Mouse (Mus musculus): ENCODE data around the gene Pip5kl1. TPM values are rescaled to one million over a fixed set of nuclear protein-coding genes. Genes with fewer than 3 reads are reported as not detected.

Pip5kl1 gene
- polyA plus RNA-seq, 1 experiment: 0.36 TPM

DNA sequence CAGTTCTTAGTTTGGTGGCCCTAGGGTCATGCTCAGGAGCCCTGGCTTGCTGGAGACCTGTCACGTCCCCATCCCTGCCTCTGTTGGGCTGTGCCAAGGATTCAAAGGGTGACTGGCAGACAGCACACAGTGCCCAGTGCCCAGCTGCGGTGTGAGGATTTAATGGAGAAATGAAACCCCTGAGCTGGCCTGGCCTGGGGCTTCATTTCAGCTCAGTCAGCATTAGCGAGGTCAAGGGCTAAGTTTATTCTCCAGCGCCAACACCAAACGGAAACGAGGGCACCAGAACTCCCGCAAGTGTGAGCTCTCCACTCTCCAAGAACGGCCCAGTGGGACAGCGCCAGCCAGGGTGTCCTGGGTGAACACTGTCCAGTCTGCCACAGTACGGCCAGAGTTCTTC lies 15.6 kb downstream of the Pip5kl1 start:
- no peak for TF ChIP-seq GATA1 (IDR thresholded peaks at IDR 0.05; ENCODE audit: low read length)

DNA sequence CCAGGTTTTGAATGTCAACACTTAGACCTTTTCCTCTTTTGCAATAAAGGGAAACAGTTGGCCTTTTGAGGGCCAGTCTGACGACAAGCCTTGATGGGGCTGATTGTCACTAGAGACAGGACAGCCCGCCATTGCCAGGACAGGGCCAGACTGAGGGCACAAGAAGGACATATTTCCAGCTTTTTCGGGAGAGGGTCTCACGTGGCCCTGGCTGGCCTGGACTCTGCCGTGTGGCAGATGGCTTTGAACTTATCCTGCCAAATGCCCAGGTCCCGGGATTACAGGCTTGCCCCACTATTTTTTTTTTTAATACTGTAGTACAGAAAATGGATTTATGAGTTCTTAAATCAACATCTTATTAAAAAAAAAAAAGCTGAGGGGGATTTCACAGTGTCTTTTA lies 16.7 kb downstream of the Pip5kl1 start:
- no peak for TF ChIP-seq GATA1 (IDR thresholded peaks at IDR 0.05; ENCODE audit: low read length)

DNA sequence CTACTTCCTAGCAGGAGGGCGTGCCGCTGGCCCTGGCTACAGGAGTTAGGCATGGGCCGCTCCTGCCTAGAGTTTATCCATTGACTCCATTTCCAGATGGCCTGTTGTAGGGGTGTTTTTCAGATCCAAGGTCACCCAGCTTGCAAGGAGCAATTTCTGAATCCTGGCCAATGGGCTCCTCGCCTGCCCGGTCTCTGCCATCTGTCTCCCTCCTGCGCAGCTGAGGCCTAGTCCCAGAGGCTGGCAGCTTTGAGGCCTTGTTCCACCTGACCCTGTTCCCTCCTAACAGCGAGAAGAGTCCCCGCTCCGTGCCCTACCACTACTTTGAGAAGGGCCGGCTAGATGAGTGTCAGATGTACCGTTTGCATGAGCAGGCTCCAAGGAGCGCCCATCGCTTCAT lies 22.1 kb downstream of the Pip5kl1 start:
- no peak for TF ChIP-seq GATA1 (IDR thresholded peaks at IDR 0.05; ENCODE audit: low read length)

DNA sequence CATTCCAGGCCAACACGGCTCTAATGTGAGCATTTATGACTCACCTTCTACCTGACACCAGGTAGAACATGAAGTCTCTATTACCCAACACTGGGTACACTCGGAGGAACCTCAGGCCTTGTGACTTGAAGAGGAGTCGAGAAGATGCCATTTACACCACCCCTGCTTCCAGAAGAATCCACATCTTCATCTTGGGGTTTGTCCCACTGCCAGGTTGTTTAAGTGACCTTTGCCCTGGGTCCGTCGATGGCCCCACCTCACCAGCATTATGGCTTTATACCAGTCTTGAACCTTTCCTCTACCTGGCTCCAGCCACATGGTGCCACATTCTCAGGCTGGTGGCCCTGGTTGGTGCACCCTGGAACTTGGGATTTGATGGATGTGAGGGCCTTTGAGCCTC lies 22.7 kb downstream of the Pip5kl1 start:
- no peak for TF ChIP-seq GATA1 (IDR thresholded peaks at IDR 0.05; ENCODE audit: low read length)

DNA sequence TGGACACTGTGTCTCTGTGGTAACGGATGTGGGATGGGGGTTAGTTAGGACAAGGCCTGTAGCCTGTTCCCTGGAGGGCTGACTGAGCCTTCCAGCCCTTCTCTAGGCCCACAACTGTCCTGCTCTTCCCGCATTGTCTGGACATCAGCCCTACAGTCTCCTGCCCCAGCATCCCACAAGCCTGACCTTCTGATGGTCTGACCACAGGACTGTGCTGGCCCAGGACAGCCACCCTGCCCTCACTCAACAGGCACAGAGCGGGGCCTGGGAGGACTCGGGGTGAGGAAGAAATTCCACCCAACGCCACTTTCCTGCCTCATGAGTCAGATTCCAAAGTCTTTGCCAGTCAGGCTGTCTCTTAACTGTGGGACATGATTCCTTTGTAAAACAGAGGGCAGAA lies 23.1 kb downstream of the Pip5kl1 start:
- no peak for TF ChIP-seq GATA1 (IDR thresholded peaks at IDR 0.05; ENCODE audit: low read length)

DNA sequence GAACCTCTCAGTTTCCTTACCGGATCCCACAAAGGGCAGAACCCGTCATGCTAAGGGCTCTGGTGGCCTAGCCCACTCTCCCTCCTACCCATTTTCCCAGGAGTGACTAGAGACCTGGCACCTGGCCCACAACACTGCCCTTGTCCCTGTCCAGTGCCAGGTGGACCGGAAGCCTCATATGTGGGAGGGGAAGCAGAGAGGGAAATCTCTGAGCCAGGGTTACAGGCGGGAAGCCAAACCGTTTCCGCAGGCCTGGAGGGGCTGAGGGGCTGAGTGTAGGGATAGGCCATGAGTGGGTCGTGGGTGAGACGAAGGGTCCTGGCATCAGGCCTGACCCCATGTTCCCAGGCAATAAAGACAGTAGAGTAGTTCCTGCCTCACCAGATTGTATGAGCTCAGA lies 23.9 kb downstream of the Pip5kl1 start:
- no peak for TF ChIP-seq GATA1 (IDR thresholded peaks at IDR 0.05; ENCODE audit: low read length)

DNA sequence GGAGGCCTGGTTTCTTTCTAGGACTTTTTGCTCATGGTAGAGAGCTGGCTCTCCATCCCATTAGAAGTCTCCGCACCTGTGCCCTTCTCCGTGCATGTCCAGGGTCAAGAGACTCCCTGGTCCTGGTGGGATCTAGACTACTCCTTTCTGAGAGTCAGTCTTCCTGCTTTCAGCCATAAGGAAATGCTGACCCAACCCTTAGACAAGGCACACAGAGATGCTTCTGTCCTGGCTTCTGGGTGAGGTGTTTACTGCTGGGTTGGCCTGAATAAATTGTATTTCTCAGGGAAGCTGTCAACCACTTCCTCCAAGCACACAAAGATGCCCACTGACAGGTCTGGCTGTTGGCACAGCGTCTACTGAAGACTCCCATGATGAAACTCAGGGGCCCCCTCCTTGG lies 24.8 kb downstream of the Pip5kl1 start, which contains the start of gene St6galnac6:
TSS of gene St6galnac6 (plus strand) at position 301 of the 400 bp plus-strand sequence.
- no peak for TF ChIP-seq GATA1 (IDR thresholded peaks at IDR 0.05; ENCODE audit: low read length)

DNA sequence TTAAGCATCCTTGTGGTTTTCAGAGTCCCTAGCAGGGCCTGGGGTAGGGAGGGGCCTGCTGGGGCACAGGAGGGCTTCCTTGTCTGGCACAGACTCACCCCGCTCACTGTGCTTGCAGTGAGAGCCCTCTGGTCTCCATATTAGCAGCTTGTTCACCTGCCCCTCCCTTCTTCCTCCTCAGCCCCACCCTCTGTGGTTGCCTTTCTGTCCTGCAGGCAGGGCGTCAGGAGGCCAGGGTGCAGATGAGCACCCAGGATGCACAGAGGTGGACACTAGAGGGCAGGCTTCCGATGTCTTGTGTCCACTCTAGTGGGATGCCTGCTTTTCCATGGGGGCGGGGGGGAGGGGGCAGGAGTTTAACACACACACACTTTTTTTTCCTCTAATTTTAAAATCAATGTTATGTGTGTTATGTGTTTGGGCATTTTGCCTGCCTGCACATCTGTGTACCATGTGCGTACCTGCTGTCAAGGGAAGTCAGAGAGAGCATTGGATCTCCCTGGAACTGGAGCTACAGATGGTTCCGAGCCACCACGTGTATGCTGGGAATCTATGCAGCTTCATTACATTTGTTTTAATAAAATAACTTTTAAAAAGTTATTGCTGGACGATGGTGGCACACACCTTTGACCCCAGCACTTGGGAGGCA lies 26.9 kb downstream of the Pip5kl1 start:
- no peak for TF ChIP-seq GATA1 (IDR thresholded peaks at IDR 0.05; ENCODE audit: low read length)

DNA sequence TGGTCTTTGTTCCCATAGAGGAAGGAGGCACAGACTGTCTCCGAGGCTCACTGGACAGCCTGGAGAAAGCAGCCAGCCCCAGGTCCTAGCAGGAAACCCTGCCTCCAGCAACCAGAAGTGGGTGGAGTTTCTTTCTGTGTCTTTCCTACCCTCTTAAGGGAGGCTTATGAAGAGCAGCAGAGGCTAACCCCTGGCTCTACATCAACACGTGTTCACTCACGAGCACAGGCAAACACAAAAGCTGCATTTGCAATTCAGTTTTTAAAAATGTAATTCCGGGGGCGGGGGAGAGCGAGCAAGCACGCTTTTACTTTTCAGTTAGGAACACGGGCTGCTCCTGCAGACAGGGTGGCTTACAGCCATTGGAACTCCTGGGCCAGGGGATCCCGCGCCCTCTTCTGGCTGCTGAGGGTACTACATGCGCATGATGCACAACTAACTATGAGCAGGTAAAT lies 28.0 kb downstream of the Pip5kl1 start:
- no peak for TF ChIP-seq GATA1 (IDR thresholded peaks at IDR 0.05; ENCODE audit: low read length)

DNA sequence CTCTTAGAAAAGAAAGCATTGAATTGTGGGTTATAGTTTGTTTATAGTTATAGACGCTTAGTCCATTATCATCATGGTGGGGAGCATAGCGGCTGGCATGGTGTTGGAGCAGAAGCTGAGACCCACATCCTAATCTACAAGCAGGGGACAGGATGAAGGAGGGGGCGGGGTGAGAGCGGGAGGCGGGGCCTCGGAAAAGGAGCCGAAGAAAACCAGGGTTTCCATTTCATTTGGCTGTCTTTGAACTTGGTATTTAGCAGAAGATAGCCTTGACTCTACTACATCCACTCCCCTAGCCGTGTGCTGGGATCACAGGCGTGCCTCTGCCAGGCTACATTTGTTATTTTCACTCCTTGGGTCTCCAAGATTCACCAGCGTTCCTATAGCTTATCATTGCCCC lies 30.0 kb downstream of the Pip5kl1 start:
- TF ChIP-seq GATA1 (IDR thresholded peaks at IDR 0.05; ENCODE audit: low read length): no peak

DNA sequence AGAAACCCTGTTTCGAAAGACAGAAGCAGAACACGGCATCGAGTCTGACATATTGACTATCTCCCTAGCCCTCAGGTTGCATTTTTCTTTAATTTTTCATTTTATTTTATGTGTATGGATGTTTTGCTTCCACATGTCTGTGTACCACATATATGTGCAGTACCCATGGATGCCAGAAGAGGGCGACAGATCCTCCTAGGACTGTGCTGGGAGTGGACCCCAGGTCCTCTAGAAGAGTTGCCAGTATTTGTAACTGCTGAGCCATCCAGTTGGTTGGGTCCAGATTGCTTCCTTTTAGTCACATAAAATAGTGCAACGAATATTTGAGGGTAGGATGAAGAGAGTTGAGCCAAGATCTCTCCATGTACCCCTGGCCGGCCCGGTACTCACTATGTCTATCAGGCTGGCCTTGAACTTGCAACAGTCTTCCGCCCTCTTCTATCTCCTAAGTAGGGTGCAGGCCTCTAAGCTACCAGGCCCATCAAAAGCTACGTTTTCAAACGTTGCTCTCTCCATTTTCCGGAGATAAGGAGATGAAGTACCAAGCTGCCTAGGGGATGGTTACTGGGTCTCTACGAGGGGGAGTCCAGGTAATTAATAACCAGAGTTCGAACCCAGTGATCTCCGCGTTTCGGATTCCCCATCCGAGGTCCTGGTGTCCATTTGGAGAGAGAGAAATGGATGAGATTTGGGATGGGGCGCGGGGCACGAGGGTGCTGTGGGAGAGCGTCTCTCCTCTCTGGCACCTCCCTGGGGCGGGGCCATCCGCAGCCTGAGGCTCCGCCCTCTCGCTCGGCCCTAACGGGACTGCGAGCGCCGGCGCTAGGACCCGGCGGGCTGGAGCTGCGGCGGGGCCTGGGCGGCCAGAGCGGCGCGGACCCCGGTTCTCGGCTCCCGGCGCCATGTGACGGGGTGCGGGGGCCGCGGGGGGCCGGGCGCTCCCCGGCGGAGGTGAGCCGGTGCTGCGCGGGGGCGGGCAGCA lies 31.9 kb downstream of the Pip5kl1 start:
- no peak for TF ChIP-seq GATA1 (IDR thresholded peaks at IDR 0.05; ENCODE audit: low read length)

DNA sequence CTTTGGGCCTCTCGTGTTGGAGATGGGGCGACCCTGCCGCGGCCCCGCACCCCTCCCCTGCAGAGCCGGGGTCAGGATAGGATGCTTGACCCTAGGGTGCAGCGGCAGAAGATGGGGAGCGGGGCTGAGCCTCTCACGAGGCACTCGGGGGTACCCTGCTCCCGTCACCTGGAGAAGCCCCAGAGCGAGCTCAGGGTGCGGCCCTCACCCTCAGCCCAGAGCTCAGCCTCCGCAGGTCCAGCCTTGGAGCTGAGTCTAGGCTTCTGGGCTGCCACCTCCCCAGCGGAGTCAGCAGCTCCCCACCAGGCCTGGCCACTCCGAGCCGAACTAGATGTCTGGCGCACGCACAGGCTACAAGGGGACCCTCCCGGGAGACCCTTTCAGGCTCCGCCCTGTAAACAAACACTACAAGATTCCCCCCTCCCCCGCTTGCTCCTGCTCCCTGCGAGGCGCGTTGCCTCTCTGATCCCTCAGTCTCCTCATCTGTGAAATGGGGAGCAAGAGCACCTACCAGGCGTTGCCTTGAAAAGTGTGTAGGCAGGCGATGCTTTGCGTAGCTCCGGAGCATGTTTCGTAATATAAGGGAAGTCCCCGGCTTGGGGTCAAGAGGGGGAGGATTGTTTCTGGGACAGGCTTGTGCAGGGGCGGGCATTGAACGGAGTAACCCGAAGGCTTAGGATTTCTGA lies 32.8 kb downstream of the Pip5kl1 start:
- TF ChIP-seq GATA1 (IDR thresholded peaks at IDR 0.05; ENCODE audit: low read length): no peak

DNA sequence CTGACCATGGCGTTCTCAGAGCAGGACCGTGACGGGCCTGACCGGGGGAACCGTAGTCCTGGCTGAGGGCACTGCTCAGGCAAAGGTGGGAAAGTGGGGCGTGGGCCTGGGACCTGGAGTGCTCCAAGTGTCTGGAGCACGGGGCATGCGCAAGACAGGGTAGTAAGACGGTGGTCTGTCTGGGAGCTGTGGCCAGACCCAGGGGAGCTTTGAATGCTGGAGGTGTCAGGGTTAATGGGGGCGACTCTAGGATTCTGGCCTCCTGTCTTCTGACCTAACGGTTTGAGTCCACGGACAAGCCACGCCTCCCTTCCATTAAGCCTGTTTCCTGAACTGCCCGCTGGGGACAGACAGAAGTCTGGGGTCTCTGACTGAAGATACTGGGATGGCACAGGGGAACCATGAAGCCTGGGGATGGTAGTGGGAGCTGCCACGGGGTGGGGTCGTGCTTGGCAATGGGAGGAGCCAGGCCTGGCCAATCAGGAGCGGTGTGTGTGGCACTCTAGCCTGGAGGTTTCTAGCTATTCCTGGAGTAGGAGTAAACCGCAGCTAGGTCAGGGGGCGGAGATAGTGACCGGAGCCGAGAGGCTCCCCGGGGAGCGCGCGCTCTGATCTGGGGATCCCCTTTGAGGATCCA lies 33.7 kb downstream of the Pip5kl1 start:
- no peak for TF ChIP-seq GATA1 (IDR thresholded peaks at IDR 0.05; ENCODE audit: low read length)

DNA sequence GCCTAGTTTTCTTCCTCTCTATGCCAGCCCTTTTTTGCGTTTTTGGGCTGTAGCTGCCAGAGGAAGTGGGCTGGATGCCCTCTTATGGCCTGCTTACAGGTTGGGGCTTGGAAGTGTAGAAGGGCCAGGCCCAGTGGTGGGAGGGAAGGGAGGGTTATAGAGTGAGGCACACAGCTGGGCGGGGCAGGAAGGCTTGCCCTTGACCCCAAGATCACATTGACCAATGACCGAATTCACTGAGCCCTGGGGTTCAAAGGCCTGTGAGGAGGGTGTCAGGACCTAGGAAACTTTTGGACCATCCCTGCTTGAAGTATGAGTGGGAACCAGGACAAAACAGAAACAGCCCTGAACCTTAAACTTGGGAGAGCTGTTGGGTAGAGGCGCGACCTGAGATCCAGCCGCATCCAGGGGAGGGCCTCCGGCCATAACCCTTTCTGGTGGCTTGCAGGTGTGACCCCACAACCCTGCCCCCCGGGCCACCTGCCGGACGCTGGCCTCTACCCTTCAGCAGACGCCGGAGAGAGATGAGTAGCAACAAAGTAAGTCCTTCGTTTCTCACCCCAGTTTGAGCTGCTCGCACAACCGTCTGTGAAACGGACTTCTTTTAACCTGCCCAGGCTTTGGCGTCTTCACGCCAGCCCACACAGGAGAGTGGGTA lies 34.3 kb downstream of the Pip5kl1 start:
- no peak for TF ChIP-seq GATA1 (IDR thresholded peaks at IDR 0.05; ENCODE audit: low read length)

Measured in G1E-ER4 (cell line).